Mouse (Mus musculus): ENCODE measurements at regions not wholly inside any gene's neighbourhood (a gene's known extent, or its start where the extent isn't known, plus 50 kb on each side); places are given as distances from the start of the nearest gene placed in this dataset.
A peak's percentile ranks its signal among the peaks of the same experiment; 100 is the strongest.

DNA sequence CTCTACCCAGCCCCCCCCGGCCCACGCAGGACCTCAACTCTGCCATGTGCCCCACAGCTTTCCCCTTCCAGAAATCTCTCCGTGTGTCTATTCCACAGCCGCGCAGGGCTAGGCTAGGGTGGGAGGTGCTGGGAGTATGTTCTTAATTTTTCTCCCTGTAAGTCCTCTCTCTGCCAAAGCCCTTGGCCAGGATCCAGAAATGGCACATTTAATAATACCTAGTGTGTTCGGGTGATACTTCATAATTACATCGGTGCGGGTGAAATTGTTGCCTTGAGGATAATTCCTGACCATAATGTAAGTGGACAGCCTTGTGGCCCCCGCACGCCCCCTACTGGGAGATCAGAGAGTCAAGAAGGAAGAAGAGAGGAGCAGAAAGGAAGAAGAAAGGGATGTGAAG, 1093.5 kb downstream of the Mrps31 start:
- no peaks in the 10 kb centered on the region for H3K36me3 ChIP-seq
- peak overlapping the region; percentile 67 for H3K27ac ChIP-seq
- no peaks in the 10 kb centered on the region for H3K27me3 ChIP-seq (ENCODE audit: low read depth, poor library complexity, severe bottlenecking)
- DNase-seq (ENCODE audit: low spot score) = peak; percentile 75
- H3K9me3 ChIP-seq (replicated peaks) = no peaks in the 10 kb centered on the region
- H3K4me3 ChIP-seq = no peak overlapping the region
- 53% methylated on average over 10 of the region's 10 CpGs for WGBS
- peaks cover 18% of the 10 kb centered on the region for H3K4me1 ChIP-seq

GRCm38 (mm10) chr8:23505216-23505615, 1094.1 kb downstream of the Mrps31 start:
- Histone ChIP-seq H3K4me1 (peaks cover 18% of the 10 kb centered on the region), H3K9me3 (replicated peaks) (no peaks in the 10 kb centered on the region), H3K4me3 (no peak overlapping the region), H3K36me3 (no peaks in the 10 kb centered on the region), H3K27me3 (ENCODE audit: low read depth, poor library complexity, severe bottlenecking) (no peaks in the 10 kb centered on the region), H3K27ac (peak overlapping the region; percentile 67; the same call in 1 of the 2 replicates)
- 92% methylated on average over 9 of the region's 9 CpGs for WGBS
- no peak for DNase-seq (ENCODE audit: low spot score)

DNA sequence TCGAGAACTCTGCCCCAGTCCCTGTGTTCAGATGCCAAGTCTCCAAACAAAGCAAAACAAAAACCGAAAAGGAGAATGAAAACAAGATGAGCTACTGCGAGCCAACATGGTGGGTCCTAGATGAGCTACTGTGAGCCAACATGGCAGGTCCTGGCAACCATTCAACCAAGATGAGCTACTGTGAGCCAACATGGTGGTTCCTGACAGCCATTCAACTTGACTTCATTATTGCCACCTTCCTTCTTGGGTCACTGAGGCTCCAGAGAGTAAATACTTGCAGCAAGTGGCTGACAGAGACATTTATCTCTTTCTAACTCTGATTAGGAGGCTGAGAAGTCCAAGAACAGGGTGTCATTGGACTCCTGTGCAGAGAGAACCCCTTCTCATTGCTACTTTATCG, 1094.8 kb downstream of the Mrps31 start:
- 95% methylated on average over 4 of the region's 4 CpGs for WGBS
- no peak for DNase-seq (ENCODE audit: low spot score)
- Histone ChIP-seq H3K36me3 (no peaks in the 10 kb centered on the region), H3K4me3 (no peak overlapping the region), H3K4me1 (peaks cover 18% of the 10 kb centered on the region), H3K9me3 (replicated peaks) (no peaks in the 10 kb centered on the region), H3K27me3 (ENCODE audit: low read depth, poor library complexity, severe bottlenecking) (no peaks in the 10 kb centered on the region), H3K27ac (no peak overlapping the region)

DNA sequence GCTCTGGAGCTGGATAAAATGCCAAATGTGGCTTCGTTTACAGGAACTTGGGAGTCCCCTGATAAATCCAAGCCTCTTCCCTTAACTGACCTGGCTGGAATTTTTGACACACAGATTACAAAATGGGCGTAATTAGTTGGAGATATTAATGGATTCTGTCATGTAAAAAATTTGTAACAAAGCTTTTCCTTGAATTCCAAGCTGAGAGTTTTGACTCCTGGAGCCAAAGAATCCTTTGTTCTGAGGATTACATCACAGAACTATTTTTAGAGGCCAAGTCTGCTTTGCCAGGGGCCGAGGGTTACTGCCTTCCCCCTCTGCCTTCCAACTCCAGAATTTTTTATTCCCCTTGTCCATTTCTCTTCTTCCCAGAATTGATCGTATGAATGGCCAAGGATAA, 1096.5 kb downstream of the Mrps31 start:
- Histone ChIP-seq H3K4me3 (no peak overlapping the region), H3K27me3 (ENCODE audit: low read depth, poor library complexity, severe bottlenecking) (no peaks in the 10 kb centered on the region), H3K9me3 (replicated peaks) (no peaks in the 10 kb centered on the region), H3K36me3 (no peaks in the 10 kb centered on the region), H3K27ac (no peak overlapping the region), H3K4me1 (peaks cover 18% of the 10 kb centered on the region)
- no peak for DNase-seq (ENCODE audit: low spot score)
- WGBS = 70% methylated on average over 4 of the region's 4 CpGs

- WGBS = 26% methylated on average over 5 of the region's 5 CpGs
- Histone ChIP-seq H3K36me3 (no peaks in the 10 kb centered on the region), H3K27me3 (ENCODE audit: low read depth, poor library complexity, severe bottlenecking) (no peaks in the 10 kb centered on the region), H3K4me3 (no peak overlapping the region), H3K27ac (peak overlapping the region; percentile 2; the same call in 1 of the 2 replicates), H3K4me1 (peaks cover 7% of the 10 kb centered on the region; the same call in 1 of the 2 replicates), H3K9me3 (replicated peaks) (no peaks in the 10 kb centered on the region)
- DNase-seq (ENCODE audit: low spot score) = no peak
These were observed 1098.9 kb downstream of the Mrps31 start for GRCm38 (mm10) chr8:23510076-23510475.

DNA sequence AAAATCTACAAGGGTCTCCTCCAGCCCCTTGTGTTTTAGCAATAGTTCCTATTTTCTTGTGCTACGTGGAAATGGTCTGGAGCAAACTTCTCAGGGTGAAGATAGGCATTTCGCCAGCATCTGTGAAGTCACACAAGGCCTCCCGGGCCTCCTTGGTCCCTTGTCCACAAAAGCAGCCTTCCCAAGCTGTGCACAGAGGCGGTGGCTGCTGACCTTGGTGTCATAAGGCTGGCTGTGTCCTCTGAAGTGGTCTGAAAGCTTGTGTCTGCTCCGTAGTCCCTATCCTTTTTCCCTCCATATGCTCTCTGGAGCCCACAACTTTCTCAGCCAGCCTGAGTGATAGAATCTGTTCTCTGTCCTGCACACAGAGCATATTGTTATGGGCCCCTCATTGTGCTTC, 1099.4 kb downstream of the Mrps31 start:
- no peaks in the 10 kb centered on the region for H3K27me3 ChIP-seq (ENCODE audit: low read depth, poor library complexity, severe bottlenecking)
- H3K27ac ChIP-seq = peak overlapping the region; percentile 68
- H3K36me3 ChIP-seq = no peaks in the 10 kb centered on the region
- no peak for DNase-seq (ENCODE audit: low spot score)
- WGBS = 68% methylated on average over 5 of the region's 5 CpGs
- H3K4me3 ChIP-seq = no peak overlapping the region
- 0 out of 2 replicates have a peak, but pooled peaks cover 7% of the 10 kb centered on the region for H3K4me1 ChIP-seq
- no peaks in the 10 kb centered on the region for H3K9me3 ChIP-seq (replicated peaks)

GRCm38 (mm10) chr8:23511264-23511663, 1100.1 kb downstream of the Mrps31 start:
- no peak for DNase-seq (ENCODE audit: low spot score)
- 84% methylated on average over 1 of the region's 1 CpGs for WGBS
- no peaks in the 10 kb centered on the region for H3K9me3 ChIP-seq (replicated peaks)
- no peak overlapping the region for H3K27ac ChIP-seq
- H3K27me3 ChIP-seq (ENCODE audit: low read depth, poor library complexity, severe bottlenecking) = no peaks in the 10 kb centered on the region
- no peaks in the 10 kb centered on the region for H3K36me3 ChIP-seq
- H3K4me3 ChIP-seq = no peak overlapping the region
- 0 out of 2 replicates have a peak, but pooled peaks cover 7% of the 10 kb centered on the region for H3K4me1 ChIP-seq

- no peaks in the 10 kb centered on the region for H3K36me3 ChIP-seq
- H3K4me1 ChIP-seq = 0 out of 2 replicates have a peak, but pooled peaks cover 7% of the 10 kb centered on the region
- 94% methylated on average over 6 of the region's 6 CpGs for WGBS
- no peaks in the 10 kb centered on the region for H3K9me3 ChIP-seq (replicated peaks)
- no peak overlapping the region for H3K4me3 ChIP-seq
- no peaks in the 10 kb centered on the region for H3K27me3 ChIP-seq (ENCODE audit: low read depth, poor library complexity, severe bottlenecking)
- no peak for DNase-seq (ENCODE audit: low spot score)
- no peak overlapping the region for H3K27ac ChIP-seq
These were observed 1100.6 kb downstream of the Mrps31 start for GRCm38 (mm10) chr8:23511792-23512191.

DNA sequence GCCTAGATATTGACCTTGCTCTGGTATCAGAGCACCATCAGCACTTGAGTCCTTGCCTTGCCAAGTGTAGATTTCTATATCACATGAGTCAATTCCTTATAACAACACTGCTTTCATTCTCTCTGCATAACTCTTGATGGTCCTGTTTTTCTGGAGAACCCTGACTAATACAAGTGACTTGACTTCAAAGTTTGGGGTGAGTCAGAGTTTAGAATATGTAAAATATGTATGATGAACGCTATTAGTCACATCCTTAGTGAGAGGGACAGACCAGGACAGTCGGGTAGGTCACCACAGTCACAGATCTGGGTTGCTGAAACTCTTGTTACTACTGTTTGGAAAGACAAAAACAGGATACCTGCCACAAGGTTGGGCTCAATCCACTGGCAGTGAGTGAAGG, 1105.3 kb downstream of the Mrps31 start:
- no peak overlapping the region for H3K27ac ChIP-seq
- no peak overlapping the region for H3K4me3 ChIP-seq
- DNase-seq (ENCODE audit: low spot score) = no peak
- 77% methylated on average over 2 of the region's 2 CpGs for WGBS
- no peaks in the 10 kb centered on the region for H3K4me1 ChIP-seq
- no peaks in the 10 kb centered on the region for H3K9me3 ChIP-seq (replicated peaks)
- H3K27me3 ChIP-seq (ENCODE audit: low read depth, poor library complexity, severe bottlenecking) = no peaks in the 10 kb centered on the region
- no peaks in the 10 kb centered on the region for H3K36me3 ChIP-seq

DNA sequence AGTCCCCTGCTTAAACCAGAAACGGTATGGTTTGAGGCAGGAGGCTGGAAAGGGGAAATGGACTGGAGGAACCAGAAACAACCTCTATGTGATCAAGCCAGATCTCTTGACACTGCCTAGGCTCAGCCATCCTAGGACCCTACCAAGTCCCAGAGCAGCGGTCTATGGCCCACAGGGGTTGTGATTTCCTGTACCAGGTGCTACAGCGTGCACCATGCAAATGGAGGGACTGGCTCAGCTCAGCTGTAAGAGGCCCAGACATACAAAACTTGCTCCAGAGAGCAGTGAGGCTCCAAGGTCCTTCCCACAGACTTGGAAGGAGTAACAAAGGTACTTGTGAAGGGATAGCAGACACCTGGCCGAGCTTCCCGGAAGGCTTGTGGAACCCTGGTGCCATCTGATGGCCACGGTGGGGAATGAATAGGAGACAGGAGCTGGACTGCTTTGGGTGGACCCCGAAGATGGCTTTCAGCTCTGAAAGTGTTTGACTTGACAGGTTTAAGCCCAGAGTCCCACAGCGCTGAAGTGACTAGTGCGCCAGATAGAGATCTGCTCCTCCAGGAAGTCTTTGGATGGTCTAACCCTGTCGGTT, 1120.5 kb downstream of the Mrps31 start:
- peak; percentile 75 for DNase-seq (ENCODE audit: low spot score)
- Histone ChIP-seq H3K4me3 (no peak overlapping the region), H3K4me1 (0 out of 2 replicates have a peak, but pooled peaks cover 2% of the 10 kb centered on the region), H3K9me3 (replicated peaks) (no peaks in the 10 kb centered on the region), H3K36me3 (no peaks in the 10 kb centered on the region), H3K27ac (peak overlapping the region; percentile 47; the same call in 1 of the 2 replicates), H3K27me3 (ENCODE audit: low read depth, poor library complexity, severe bottlenecking) (no peaks in the 10 kb centered on the region)
- WGBS = 57% methylated on average over 10 of the region's 10 CpGs

GRCm38 (mm10) chr8:23537681-23538359, 1126.7 kb downstream of the Mrps31 start:
- H3K4me1 ChIP-seq = no peaks in the 10 kb centered on the region
- H3K9me3 ChIP-seq (replicated peaks) = no peaks in the 10 kb centered on the region
- no peak overlapping the region for H3K27ac ChIP-seq
- H3K27me3 ChIP-seq (ENCODE audit: low read depth, poor library complexity, severe bottlenecking) = no peaks in the 10 kb centered on the region
- no peak for DNase-seq (ENCODE audit: low spot score)
- H3K4me3 ChIP-seq = no peak overlapping the region
- 88% methylated on average over 7 of the region's 7 CpGs for WGBS
- H3K36me3 ChIP-seq = no peaks in the 10 kb centered on the region

- H3K27me3 ChIP-seq (ENCODE audit: low read depth, poor library complexity, severe bottlenecking) = no peaks in the 10 kb centered on the region
- no peaks in the 10 kb centered on the region for H3K36me3 ChIP-seq
- no peaks in the 10 kb centered on the region for H3K9me3 ChIP-seq (replicated peaks)
- DNase-seq (ENCODE audit: low spot score) = no peak
- no peak overlapping the region for H3K4me3 ChIP-seq
- no peaks in the 10 kb centered on the region for H3K4me1 ChIP-seq
- no peak overlapping the region for H3K27ac ChIP-seq
- WGBS = 81% methylated on average over 11 of the region's 12 CpGs
These were observed 1142.7 kb downstream of the Mrps31 start for GRCm38 (mm10) chr8:23553565-23554473.

DNA sequence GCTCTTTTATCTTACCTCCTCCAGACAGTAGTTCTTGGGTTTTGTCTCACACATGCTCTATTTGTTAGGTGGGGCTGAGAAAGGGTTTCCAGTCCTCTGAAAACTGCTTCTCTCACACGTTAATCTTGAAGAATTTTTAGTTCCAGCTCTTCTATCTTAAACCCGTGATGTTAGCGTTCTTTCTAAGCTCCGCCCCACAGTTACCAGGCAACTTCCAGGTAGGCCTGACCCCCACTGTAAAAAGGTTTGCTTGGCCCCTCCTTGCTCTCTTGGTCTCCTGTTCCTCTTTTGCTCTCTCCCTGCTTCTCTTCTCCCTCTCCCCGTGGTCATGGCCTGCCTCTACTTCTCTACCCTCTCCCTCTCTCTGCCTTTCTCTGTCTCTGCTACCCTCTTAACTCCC, 1149.7 kb downstream of the Mrps31 start:
- DNase-seq (ENCODE audit: low spot score) = no peak
- Histone ChIP-seq H3K27ac (no peak overlapping the region), H3K36me3 (no peaks in the 10 kb centered on the region), H3K9me3 (replicated peaks) (no peaks in the 10 kb centered on the region), H3K4me1 (peaks cover 8% of the 10 kb centered on the region), H3K27me3 (ENCODE audit: low read depth, poor library complexity, severe bottlenecking) (peaks cover 42% of the 10 kb centered on the region), H3K4me3 (no peak overlapping the region)
- 88% methylated on average over 5 of the region's 5 CpGs for WGBS
